Mouse (Mus musculus) adrenal gland (tissue): ENCODE results near the gene Ptprcap.
"Not testable (repeated sequence)": the region's sequence is repeated elsewhere in the genome, so short reads cannot be mapped to it uniquely, and the experiment has no call there.

Source experiments
- intact Hi-C: fragments of 180-260 bp; cut with DNase I; formaldehyde crosslinking; loops from one replicate; pipeline ENCODE4 v1.15.1; 2025

Ptprcap gene

DNA sequence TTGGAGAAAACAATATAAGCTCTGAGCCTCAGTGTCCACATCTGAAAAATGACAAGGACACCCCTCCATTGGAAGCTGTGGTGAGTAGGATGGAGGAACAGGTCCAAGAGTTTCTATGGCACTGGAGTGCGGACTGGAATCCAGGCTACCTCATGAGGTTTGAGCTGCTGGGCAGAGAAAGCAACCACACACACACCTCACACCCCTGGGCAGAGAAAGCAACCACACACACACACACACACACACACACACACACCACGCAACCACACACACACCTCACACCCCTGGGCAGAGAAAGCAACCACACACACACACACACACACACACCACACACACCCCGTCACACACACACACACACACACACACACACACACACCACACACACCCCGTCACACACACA, 28.1 kb upstream of the Ptprcap start:
- intact Hi-C loops: not testable (repeated sequence)

DNA sequence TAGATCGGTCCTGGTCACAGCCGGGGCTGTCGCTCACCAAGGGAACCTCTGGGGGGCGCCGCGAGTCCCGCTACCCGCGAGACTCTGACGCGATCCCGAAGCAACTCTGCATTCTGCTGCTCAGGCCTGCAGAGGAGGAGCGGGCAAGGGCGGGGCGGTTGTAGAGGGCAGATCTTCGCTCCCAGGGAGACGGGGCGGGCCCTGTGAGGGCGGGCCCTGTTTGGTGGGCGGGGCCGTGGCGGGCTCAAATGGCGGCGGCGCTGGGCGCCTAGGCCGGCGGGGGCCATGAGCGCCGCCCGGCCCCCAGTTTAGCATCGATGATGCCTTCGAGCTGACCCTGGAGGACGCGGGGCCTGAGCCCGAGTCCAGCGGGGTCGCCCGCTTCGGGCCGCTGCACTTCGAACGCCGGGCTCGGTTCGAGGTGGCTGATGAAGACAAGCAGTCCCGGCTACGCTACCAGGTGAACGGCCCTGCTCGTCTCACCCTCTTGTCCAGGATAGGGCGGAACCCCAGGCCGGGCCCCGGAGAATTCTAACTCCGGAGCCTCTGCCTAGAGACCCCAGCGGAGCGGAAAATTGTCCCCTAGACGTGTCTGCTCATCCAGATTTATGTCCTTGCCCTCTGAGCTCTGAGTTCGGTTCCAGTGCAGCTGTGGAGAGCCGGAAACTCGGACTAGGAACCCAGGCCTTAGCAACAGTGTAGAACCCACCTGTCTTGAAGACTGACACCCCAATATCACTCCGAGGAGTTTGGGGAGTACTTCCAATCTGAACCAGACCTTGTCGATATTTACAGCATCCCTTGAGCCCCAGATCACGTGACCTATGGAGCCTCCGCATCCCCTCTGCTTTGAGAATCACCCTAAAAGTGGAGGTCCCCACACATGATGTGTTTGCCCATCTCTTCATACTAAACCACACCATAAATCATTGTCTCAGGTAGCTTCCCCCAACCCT, 27.4 kb upstream of the Ptprcap start, which contains the start of gene Aip:
Gene Aip (minus strand): TSS at position 118 of the 956 bp plus-strand sequence.
- intact Hi-C loops: loop anchor here (2.0 kb wide), 1 partner anchor 21 kb away; no protein-coding TSS in a partner anchor

DNA sequence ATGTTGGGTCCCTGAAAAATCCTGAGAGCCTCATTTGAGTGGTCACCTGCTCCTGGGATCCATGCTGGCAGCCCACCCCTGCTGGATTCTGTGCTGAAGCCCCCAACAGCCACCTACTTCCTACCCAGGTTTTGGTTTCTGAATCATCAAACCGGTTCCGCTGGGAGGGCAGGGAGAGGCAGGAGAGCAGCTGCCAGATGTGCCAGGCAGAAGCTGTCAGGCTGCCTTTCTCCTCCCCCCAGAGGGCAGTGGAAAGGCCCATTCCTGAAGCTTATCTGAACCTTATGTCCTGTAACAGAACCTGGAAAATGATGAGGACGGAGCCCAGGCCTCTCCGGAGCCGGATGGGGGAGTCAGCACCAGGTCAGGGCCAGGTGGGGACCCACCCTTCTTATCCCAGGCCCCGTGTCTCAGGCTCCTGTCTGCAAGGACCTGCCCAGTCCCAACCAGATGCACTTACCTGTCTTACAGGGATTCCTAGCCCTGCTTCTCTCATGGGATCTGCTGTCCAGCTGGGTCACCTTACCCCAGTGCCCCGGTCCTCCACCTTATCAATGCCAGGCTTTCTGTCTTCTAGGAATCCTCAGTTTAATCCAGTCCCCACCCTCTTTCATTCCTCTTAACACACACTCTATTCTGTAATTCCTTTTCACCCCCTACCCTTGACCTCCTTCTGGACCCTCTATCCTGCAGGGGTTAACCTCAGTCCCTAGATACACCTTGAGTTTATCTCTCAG, 26.5 kb upstream of the Ptprcap start:
- intact Hi-C loops: loop anchor here (2.0 kb wide), 1 partner anchor 20 kb away; no protein-coding TSS in a partner anchor

- intact Hi-C loops: no loop called here
Observed at GRCm38 (mm10) chr19:4129462-4129861, 23.9 kb upstream of the Ptprcap start.

- intact Hi-C loops: loop anchor here (5.0 kb wide), 1 partner anchor 33 kb away; the partner anchor contains the start of genes Cdk2ap2 and Pitpnm1
Observed at GRCm38 (mm10) chr19:4130106-4130505, 23.3 kb upstream of the Ptprcap start.

GRCm38 (mm10) chr19:4131075-4131474, 22.3 kb upstream of the Ptprcap start:
- intact Hi-C loops: loop anchor here (5.0 kb wide), 1 partner anchor 34 kb away; the partner anchor contains the start of genes Cdk2ap2 and Pitpnm1

DNA sequence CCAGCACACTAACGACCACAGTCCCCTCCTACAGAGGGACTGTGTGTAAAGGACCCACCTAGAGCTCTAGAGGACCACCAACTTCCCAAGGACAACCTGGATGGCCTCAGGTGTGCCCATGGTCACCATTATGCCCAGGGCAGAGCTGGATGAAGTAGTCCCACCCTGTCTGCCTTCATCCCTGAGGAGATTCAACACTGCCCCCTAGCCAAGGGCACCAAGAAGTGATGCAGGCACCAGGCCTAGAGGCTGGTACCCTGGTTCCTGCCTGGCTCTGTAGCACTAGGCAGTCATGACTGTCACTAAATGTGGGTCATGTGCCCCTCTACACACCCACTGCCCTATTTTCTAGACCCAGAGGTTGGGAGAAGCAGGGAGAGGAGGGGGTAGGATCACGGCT, 21.6 kb upstream of the Ptprcap start:
- intact Hi-C loops: loop anchor here (5.0 kb wide), 1 partner anchor 34 kb away; the partner anchor contains the start of genes Cdk2ap2 and Pitpnm1

- intact Hi-C loops: loop anchor here (5.0 kb wide), 1 partner anchor 37 kb away; the partner anchor contains the start of genes Cdk2ap2 and Pitpnm1
Observed at GRCm38 (mm10) chr19:4134354-4134753, 19.1 kb upstream of the Ptprcap start.

DNA sequence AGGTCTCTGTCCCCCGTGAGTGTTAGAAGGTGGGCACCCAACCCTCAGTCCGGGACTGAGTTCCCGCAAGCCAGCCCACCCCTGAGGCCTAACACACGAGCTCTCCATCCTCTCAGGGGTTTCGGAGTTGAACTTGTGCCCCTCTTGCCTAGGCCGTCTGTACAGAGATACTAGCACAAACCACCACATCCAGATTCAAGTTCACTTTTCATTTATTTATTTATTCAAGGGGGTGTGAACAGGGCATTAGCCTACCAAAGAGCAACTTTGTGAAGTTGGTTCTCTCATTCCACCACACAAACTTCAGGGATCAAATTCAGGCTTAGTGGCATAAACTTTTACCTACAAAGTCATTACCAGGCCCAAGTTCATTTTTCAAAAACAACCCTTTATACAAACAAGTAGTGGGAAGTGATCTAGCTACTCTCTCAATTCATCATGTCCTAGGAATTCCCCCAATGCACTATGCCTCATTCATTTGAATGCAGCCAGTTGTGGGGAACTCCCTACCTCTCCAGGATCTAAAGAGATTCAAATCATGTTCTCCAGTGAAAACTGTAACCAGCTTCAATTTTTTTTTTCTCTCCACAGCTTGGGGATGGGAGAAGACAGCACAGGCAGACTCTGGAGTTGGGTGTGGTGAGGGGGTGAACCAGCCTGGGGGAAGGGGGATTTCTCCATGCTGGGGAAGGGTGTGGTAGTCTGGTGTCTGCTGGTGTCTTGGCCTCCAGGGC, 18.0 kb upstream of the Ptprcap start:
- intact Hi-C loops: not testable (repeated sequence)

- intact Hi-C loops: not testable (repeated sequence)
Observed at GRCm38 (mm10) chr19:4135963-4136345, 17.4 kb upstream of the Ptprcap start.

- intact Hi-C loops: no loop called here
Observed at GRCm38 (mm10) chr19:4136463-4136862, 16.9 kb upstream of the Ptprcap start.

DNA sequence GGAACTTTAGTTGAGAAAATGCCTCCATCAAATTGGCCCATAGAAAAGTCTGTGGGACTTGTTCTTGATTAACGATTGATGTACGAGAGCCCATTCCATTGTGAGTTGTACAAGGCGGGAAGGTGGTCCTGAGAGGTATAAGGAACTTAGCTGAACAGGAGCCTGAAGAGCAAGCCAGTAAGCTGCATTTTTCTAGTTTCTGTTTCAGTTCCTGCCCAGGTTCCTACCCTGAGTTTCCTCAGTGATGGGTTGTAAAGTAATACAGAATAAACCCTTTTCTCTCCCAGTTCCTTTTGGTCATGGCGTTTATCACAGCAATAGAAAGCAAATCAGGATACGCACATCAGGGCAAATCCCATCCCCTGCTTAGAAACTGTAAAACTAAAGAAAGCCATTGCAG, 15.5 kb upstream of the Ptprcap start:
- intact Hi-C loops: no loop called here

- intact Hi-C loops: no loop called here
Observed at GRCm38 (mm10) chr19:4139446-4139845, 14.0 kb upstream of the Ptprcap start, which contains the start of gene Gpr152. TSS of gene Gpr152 (plus strand) at chr19:4139787.

- intact Hi-C loops: loop anchor here (5.0 kb wide), 1 partner anchor 38 kb away; no protein-coding TSS in a partner anchor
Observed at GRCm38 (mm10) chr19:4140147-4140546, 13.3 kb upstream of the Ptprcap start.

GRCm38 (mm10) chr19:4142416-4143173, 10.8 kb upstream of the Ptprcap start:
- intact Hi-C loops: loop anchor here (5.0 kb wide), 1 partner anchor 40 kb away; no protein-coding TSS in a partner anchor

DNA sequence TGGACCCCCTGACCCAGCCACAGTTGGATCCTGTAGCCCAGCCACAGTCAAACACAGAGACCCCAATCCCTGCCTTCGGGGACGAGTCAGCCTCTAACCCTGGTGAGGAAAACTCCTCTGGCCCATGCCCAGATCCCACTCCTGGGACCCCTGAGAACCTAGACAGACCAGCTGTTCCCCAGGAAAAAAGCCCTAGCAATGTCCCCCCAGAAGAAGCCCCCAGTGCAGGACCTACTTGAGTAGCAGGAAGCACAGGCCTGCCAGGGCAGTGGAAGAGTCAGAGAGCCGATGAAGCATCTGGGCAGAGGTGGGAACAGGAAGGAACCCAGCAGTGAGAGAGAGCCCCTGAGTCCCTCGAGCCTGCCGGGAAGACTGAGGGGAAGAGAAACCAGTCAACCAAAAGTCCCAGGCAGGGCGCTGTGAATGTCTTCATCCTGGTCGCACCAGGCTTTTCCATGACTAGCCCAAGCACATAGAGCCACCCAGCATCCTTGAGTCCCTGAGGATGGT, 9.6 kb upstream of the Ptprcap start, which contains the start of gene Cabp4:
Gene Cabp4 (minus strand): TSS at position 275 of the 510 bp plus-strand sequence.
- intact Hi-C loops: loop anchor here (5.0 kb wide), 1 partner anchor 42 kb away; no protein-coding TSS in a partner anchor

- intact Hi-C loops: loop anchor here (5.0 kb wide), 1 partner anchor 43 kb away; no protein-coding TSS in a partner anchor
Observed at GRCm38 (mm10) chr19:4144550-4145498, 8.6 kb upstream of the Ptprcap start.

- intact Hi-C loops: loop anchor here (2.0 kb wide), 1 partner anchor 19 kb away; no protein-coding TSS in a partner anchor
Observed at GRCm38 (mm10) chr19:4145936-4146335, 7.5 kb upstream of the Ptprcap start.
